Mouse (Mus musculus) gastrocnemius, adult 18-20 months (tissue): ENCODE measurements at regions not wholly inside any gene's neighbourhood (a gene's known extent, or its start where the extent isn't known, plus 50 kb on each side); places are given as distances from the start of the nearest gene placed in this dataset.
A peak's percentile ranks its signal among the peaks of the same experiment; 100 is the strongest.

Experiments
- DNase-seq: peaks from one replicate; pipeline ENCODE4 v3.0.0; 2021; ENCODE audit warnings: low spot score

DNA sequence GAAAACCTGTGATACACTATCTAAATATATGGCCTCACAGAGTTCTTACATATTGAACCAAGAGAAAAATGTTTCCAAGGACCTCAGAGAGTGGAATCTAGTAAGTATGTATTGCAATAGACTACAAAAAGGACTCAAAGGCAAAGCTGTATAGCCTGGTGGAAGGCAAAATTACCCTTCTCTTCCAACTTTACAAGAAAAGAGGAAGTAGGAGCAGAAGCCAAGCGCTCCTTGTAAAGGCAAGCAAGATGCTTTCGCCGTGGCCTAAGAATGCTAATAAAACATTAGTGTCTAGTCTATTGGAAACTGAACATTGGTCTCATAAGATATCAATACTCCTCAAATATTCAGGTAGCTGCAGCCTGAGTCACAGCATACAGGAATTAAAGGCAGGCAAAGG, 134.0 kb downstream of the Gm9733 start:
- no peak for DNase-seq

DNA sequence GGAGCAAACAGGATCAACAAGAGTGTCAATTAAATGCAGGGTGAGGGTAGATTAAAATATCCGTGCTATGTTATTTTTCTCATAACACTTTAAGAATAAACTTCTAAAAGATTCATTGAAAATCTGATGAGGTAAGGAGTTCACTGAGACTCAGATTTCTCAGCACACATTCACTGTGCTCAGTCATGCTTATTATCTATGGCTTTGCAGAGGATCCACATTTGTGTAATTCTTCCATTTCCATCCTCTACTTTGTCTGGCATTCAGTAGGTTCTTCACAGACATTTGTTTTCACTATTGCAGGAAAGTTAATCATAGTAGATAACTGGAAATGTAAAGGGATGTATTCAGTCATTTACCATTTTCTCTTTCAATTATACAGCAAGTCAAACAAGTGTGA, 131.8 kb downstream of the Gm9733 start:
- DNase-seq, result no peak

DNA sequence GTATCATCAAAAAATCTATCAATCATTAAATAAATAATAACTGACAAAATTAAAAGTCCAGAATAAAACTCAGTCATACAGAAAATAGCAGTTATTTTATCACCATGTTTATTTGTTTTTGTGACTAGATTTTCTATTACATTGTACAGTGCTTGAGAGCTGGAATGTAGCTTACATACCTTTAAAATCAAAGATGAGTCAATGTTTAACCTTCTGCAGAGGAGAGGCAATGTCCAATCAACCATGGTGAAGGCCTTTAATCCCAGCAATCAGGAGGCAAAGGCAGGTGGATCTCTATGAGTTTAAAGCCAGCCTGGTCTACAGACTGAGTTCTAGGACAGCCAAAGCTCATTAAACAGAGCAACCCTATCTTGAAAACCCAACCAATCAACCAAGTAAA, 131.1 kb downstream of the Gm9733 start:
- no peak for DNase-seq

DNA sequence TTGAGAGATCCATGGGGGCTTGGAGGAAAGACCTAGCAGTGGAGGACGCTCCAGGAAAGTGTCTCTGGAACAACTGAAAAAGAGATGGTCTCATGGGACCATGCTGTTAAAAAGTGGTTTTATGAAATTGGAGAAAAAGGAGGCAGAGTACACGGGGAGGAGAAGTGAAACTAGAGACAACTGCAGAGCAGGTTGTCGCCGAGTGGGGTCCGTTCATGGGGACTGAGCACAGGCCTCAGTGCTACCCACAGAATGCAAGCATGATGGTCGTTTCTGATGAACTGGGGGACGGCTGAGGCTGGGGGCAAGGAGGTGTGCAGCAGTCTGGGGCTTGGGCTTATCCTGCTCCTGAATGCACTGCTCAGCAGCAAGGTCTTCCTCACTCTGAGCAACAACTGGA, 129.3 kb downstream of the Gm9733 start:
- DNase-seq, result no peak

DNA sequence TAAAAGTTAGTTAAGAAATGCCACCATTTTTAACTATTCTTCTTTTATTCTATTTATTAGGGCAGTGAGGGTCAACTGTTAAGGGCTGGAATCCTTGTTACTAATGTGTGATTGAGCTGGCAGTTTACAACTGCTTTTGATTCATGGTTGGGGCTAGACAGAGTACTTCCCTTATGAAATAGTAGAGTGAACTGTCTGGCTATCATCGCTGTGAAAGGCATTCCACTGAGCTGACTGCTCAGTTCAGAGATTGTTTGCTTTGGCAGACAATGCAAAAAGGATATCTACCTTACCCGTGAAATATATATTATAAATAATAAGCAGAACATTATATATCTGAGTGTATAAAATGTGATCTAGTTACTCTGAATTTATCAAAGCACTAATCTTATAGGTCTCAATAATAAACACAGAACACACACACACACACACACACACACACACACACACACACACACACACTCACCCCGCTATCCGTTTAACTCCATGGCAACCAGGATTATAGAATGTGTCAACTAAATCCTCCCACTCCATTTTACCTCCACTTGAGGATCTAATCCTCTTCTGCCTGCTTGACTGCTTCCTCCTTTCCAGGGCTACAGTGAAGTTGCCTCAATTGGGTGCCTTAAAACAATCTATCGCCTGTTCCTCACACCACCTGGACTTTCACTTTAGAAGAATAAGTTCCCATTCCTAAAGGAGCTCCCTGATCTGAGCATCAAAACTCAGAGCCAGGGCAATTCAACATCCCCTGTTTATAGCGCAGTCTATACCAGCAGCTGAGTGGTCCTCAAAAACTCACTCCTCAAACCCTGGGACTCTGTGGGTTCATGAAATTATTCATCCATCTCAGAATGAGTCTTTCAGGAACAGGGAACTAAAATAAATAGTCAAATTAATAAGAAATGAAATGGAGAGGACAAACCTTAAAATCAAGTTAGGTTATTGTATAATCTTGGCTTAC, 126.6 kb downstream of the Gm9733 start:
- DNase-seq, result no peak

DNA sequence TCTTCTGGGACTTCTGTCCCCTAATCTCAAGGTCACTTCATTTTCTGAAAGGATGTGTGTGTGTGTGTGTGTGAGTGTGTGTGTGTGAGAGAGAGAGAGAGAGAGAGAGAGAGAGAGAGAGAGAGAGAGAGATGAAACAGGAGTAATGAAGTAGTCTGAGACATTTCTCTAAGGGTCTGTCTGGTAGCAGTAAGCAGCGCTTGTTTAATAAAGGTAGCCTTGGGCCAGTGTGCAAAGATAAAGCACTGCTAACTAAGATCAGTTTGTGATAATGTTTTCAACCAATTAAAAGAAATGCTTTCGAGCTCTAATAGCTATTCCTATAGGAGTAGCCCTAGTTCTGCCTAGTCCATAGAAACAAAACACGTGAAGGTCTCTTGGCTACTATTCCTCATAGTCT, 119.7 kb downstream of the Gm9733 start:
- DNase-seq, result no peak

DNA sequence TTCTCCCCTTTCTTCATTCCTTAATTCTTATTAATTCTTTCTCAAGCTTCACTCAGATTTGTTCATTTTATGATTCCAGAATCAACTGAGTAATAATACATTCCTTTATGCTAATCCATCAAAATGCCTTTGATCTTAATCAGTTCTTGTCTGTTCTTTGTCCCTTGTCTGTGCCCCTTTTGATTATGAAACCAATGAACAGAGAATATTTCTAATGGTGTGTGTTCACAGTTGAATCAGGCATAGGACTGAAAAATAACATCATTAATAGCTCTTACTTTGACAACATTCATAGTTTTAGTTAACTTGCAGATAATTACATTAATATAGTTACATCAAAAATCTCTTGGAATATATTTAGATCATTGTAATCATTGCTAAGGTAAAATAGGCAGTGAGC, 114.5 kb downstream of the Gm9733 start:
- DNase-seq, result no peak

DNA sequence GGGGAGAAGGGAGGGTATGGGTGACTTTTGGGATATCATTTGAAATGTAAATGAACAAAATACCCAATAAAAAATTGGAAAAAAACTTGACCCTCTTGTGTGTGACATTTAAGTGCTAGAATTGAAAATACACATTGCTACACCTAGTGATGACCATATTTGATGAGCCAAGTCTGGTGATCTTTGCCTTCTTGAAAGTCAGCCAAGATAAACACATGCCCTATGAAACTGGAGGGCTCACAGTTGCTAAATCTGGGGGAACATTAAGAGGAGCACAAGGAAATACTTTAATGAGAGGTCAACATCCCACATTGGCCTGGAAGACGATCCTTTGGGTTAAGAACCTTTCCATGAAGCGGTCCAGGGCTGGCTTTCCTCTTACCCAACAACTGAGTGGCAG, 112.8 kb downstream of the Gm9733 start:
- DNase-seq, result peak; percentile 2

DNA sequence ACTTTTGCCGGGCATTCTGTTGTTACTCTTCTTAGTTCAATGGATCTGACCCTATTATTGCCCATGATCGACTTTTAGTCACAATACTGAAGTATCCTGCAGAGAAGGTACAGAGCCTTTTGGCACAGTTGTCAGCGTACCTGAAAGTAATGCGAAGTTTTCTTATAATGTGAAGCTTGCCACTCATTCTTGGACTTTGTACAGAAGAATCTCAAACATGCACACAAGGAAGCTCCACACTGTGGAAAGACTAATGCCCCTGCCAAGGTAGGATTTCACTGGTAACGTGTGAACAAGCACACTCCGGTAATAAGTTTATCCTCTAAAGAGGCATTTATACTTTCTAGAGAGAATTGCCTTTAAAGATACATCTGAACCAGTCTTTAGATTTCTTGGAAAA, 108.8 kb downstream of the Gm9733 start:
- no peak for DNase-seq

DNA sequence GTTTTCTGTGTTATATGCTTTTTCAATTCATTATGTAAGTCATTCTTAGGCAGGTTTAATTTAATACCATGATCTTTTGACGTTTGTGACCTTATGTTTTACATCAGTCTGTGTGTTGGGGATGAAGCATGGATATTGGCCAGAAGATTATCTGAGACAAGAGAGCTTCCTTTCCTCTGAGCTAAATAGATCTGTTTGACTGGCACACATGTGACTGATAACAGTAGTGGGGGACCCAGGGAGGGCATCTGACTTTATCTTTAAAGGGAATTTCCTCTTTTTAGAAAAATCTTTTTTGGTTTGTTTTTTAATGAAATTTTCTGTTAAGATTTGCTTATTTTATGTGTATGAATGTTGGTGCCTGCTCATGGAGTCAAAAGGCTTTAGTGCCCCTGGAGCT, 107.7 kb downstream of the Gm9733 start:
- DNase-seq, result no peak

DNA sequence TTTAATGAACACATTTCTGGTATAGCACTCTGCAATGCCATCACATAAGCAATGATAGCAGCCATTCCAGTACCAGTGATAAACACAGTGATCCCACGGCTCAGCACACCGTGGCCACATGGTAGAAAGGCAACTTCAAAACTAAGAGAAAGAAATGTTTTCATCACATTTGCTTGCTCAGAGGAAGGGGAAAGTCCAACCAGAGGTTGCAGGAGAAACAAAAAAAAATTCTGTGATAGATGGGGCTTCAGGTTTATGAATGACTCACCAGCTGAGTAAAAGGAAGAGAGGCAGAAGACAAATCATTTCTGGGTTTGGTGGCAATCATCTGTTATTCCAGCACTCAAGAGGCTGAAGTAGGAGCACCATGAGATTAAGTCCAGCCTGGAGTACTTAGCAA, 103.5 kb downstream of the Gm9733 start:
- DNase-seq, result no peak

DNA sequence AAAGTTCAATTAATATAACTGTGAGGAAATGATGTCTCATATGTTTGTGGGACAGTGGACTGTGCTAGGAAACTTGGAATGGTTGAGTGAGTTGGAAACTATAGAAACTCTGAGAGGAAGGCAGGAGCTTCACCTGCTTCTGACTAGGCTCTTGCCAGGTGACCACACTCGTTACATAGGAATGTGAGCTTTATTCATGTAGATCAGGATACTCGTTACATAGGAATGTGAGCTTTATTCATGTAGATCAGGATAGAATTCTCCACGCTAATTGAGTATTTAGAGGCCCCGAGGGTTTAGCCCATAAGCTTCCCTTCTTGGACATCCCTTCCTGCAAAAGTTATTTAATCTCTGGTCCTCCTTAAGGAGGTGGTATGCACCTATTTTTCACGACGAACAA, 101.9 kb downstream of the Gm9733 start:
- no peak for DNase-seq

DNA sequence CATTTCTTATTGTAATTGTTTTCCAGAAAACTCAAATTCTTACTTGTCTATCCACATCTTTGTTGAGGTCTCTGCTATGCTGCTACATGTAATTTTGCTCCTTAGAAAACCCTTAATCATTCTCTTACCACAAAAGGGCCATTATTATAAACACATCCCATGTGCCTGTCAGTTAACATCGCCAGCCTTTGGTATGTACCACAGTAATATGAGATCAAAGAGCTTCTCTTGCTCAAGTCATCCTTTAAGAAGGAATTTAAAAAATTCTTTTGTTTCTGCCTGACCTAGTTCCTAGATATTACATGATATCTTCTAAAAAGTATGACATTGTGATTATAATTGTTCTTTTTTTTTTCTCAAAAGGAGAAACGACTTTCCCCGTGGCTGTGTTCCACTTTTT, 100.7 kb downstream of the Gm9733 start:
- no peak for DNase-seq

DNA sequence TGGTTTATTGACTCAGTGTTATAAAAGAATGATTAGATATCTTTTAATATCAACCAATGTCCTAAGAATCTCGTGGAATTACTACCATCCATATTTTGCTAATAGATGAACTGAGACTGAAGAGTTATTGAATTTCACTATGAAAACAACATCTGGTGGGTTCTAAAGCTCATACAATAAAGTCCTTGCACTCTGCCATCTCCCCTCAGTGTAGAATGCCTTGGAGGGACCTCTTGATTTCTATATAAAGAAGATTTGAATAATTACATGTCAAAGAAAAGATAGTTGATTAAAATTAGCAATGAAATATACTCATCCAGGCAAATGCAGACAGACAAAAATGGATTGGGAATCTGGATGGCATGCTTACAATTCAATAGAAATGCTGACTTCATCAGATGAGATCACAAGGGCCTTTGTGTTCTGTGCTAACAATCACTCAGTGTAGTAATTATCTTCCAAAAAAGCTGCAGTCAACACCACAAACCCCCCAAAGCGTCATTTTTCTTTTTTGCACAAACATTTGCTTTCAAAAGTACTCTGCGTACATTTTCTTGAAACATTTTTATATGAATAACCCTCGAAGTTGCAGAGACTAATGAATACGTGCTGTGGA, 94.2 kb downstream of the Gm9733 start:
- no peak for DNase-seq

DNA sequence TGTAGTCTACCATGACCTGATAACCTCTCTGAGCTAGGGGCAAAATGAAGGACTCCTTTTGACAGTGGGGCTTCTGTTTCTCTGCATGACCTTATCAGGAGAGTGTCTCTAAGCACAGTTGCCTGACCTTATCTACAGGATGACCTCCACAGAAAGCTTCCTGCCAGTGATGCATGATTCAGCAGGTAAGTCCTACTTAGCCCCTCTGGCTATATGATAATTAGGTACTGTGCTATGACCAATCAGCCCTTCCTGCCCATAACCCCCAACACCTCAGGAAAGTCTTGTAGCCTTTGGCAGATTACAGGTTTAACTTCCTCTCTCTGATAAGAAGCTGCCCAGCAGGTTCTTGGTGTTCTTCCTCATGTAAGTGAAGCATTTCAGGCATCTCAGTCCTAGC, 89.7 kb downstream of the Gm9733 start:
- no peak for DNase-seq

DNA sequence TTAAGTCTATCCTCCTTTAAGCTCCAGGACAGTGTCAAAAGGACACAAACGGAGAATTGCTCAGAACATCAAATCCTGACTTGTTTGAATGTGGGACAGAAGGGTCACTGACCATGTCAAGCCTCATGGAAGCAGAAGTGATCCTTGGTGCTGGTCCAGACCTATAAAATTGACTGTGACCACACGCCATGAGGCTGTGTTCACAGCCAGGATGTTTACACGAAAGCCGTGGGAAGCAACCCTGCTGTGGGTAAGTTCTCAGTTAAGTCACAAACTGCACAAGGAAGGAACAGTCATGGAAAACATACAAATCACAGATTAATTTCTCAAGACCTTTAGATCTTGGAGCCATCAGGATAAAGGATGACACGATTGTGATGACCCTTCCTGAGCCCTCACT, 88.5 kb downstream of the Gm9733 start:
- DNase-seq, result no peak

DNA sequence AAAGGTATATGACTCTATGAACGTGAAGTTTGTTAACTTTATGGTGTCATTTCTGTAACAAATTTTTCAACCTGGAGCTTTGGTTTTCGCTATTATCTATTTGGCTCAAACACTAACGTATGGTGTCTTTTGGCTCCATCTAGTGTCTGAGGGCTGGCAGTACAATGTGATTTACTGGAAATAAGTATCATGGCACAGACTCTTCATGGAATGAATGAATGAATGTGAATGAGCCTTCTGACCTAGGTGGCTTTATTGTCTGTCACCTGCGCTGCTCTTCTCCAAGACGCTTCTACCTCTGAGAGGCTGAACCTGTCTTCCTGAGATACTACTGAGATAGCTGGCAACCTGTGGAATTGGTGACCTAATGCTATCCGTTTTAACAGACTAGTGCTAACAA, 87.1 kb downstream of the Gm9733 start:
- peak; percentile 5 for DNase-seq
